ENCODE assay signal across 8 mouse cellular contexts in genomic region chr1:177796193-177796939, GRCm38 (mm10). TPM values are rescaled to one million over a fixed set of nuclear protein-coding genes. Genes with fewer than 3 reads are reported as not detected.
A peak's percentile ranks its signal among the peaks of the same experiment; 100 is the strongest.
DNase-seq lines count a peak whose midpoint lies in the region; ATAC-seq and TF ChIP-seq lines count a peak whose summit lies in the region.

Adss (minus strand) TSS chr1:177796511.

- peak within 1 kb of the TSS; percentile 90 for H3K4me3 ChIP-seq in heart, embryonic 12.5 days
- peak within 1 kb of the TSS; percentile 92 for H3K4me3 ChIP-seq in kidney, postnatal 0 days (replicated peaks; ENCODE audit: low read depth, low read length)
- H3K4me3 ChIP-seq in liver, embryonic 11.5 days (ENCODE audit: low read depth, low read length), result peak within 1 kb of the TSS; percentile 90
- peak within 1 kb of the TSS; percentile 77 for H3K4me3 ChIP-seq in stomach, embryonic 14.5 days (ENCODE audit: low read depth, low read length)

- H3K36me3 ChIP-seq in heart, embryonic 12.5 days, result no peaks in the 10 kb centered on the region
- no peaks in the 10 kb centered on the region for H3K36me3 ChIP-seq in kidney, postnatal 0 days (ENCODE audit: insufficient read depth, low read length)
- no peaks in the 10 kb centered on the region for H3K36me3 ChIP-seq in liver, embryonic 11.5 days (ENCODE audit: control insufficient read depth, insufficient read depth, low read length)
- no peaks in the 10 kb centered on the region for H3K36me3 ChIP-seq in stomach, embryonic 14.5 days (ENCODE audit: control insufficient read depth, insufficient read depth, low read length)

- no peaks in the 10 kb centered on the region for H3K27me3 ChIP-seq in heart, embryonic 12.5 days (replicated peaks)
- no peaks in the 10 kb centered on the region for H3K27me3 ChIP-seq in kidney, postnatal 0 days (ENCODE audit: insufficient read depth, low read length)
- H3K27me3 ChIP-seq in liver, embryonic 11.5 days (replicated peaks; ENCODE audit: control insufficient read depth, insufficient read depth, low read length), result no peaks in the 10 kb centered on the region
- H3K27me3 ChIP-seq in stomach, embryonic 14.5 days (ENCODE audit: control insufficient read depth, insufficient read depth, low read length), result no peaks in the 10 kb centered on the region

- peaks cover 13% of the 10 kb centered on the region for H3K4me1 ChIP-seq in heart, embryonic 12.5 days (replicated peaks)
- peaks cover 4% of the 10 kb centered on the region for H3K4me1 ChIP-seq in kidney, postnatal 0 days (replicated peaks; ENCODE audit: insufficient read depth, low read length)
- H3K4me1 ChIP-seq in liver, embryonic 11.5 days (replicated peaks; ENCODE audit: control insufficient read depth, insufficient read depth, low read length), result peaks cover 16% of the 10 kb centered on the region
- peaks cover 11% of the 10 kb centered on the region; the same call in 1 of the 2 replicates for H3K4me1 ChIP-seq in stomach, embryonic 14.5 days (ENCODE audit: control insufficient read depth, insufficient read depth, low read length)

- ATAC-seq in erythroid progenitor cell, adult 5-6 weeks (replicated peaks; ENCODE audit: low FRiP score, poor library complexity, severe bottlenecking), result peak; percentile 94
- ATAC-seq in heart, embryonic 12.5 days (ENCODE audit: insufficient number of reproducible peaks, low FRiP score), result peak; percentile 100
- ATAC-seq in kidney, postnatal 0 days (replicated peaks; ENCODE audit: low FRiP score, low read depth), result peak; percentile 100
- ATAC-seq in liver, embryonic 11.5 days (replicated peaks; ENCODE audit: low FRiP score), result peak; percentile 99
- ATAC-seq in stomach, embryonic 14.5 days (ENCODE audit: insufficient number of reproducible peaks, insufficient read depth, low FRiP score, low read depth), result peak; percentile 100

- H3K9ac ChIP-seq in heart, embryonic 12.5 days, result peak within 1 kb of the TSS; percentile 94
- peak within 1 kb of the TSS; percentile 89 for H3K9ac ChIP-seq in kidney, postnatal 0 days (ENCODE audit: low read depth, low read length)
- H3K9ac ChIP-seq in liver, embryonic 11.5 days (ENCODE audit: low read depth, low read length), result peak within 1 kb of the TSS; percentile 94
- H3K9ac ChIP-seq in stomach, embryonic 14.5 days (replicated peaks; ENCODE audit: low read depth, low read length), result peak within 1 kb of the TSS; percentile 84

- under 1% methylated on average over 55 of the region's 64 CpGs for WGBS in heart, embryonic 12.5 days
- WGBS in kidney, postnatal 0 days, result 0% methylated on average over 52 of the region's 64 CpGs
- under 1% methylated on average over 49 of the region's 64 CpGs for WGBS in liver, embryonic 11.5 days
- WGBS in stomach, embryonic 14.5 days, result under 1% methylated on average over 63 of the region's 64 CpGs

- peak; percentile 100 for DNase-seq in CD4-positive helper T cell, adult 2 months (ENCODE audit: low read depth, low spot score)
- peak; percentile 91 for DNase-seq in brain, embryonic 18.5 days (ENCODE audit: low read depth, low spot score)
- DNase-seq in kidney, postnatal 0 days (ENCODE audit: low spot score), result peak; percentile 99
- peak; percentile 98 for DNase-seq in liver, embryonic 11.5 days (ENCODE audit: low spot score)
- DNase-seq in naive thymus-derived CD4-positive, alpha-beta T cell, adult 2 months (ENCODE audit: low read depth), result peak; percentile 99

- TF ChIP-seq CTCF in kidney, postnatal 0 days (IDR thresholded peaks at IDR 0.05; ENCODE audit: low read depth), result no peak

- H3K4me2 ChIP-seq in heart, embryonic 12.5 days, result peak within 1 kb of the TSS; percentile 79
- peak within 1 kb of the TSS; percentile 74 for H3K4me2 ChIP-seq in kidney, postnatal 0 days (ENCODE audit: low read length)
- peak within 1 kb of the TSS; percentile 88 for H3K4me2 ChIP-seq in liver, embryonic 11.5 days
- H3K4me2 ChIP-seq in stomach, embryonic 14.5 days (replicated peaks; ENCODE audit: low read depth, low read length), result peak within 1 kb of the TSS; percentile 81

- peak within 1 kb of the TSS; percentile 98 for H3K27ac ChIP-seq in heart, embryonic 12.5 days (ENCODE audit: poor library complexity, severe bottlenecking)
- H3K27ac ChIP-seq in kidney, postnatal 0 days, result peak within 1 kb of the TSS; percentile 98
- H3K27ac ChIP-seq in liver, embryonic 11.5 days (ENCODE audit: low read depth, low read length), result peak within 1 kb of the TSS; percentile 92
- peak within 1 kb of the TSS; percentile 96 for H3K27ac ChIP-seq in stomach, embryonic 14.5 days (ENCODE audit: low read length)

- H3K9me3 ChIP-seq in heart, embryonic 12.5 days (replicated peaks), result no peaks in the 10 kb centered on the region
- H3K9me3 ChIP-seq in kidney, postnatal 0 days (replicated peaks; ENCODE audit: low read length), result no peaks in the 10 kb centered on the region
- no peaks in the 10 kb centered on the region for H3K9me3 ChIP-seq in liver, embryonic 11.5 days (ENCODE audit: control insufficient read depth, low read length)
- no peaks in the 10 kb centered on the region for H3K9me3 ChIP-seq in stomach, embryonic 14.5 days (ENCODE audit: control insufficient read depth, low read depth, low read length)

RNA-seq across cellular contexts. Expression of gene Adss, which starts in this region (rescaled TPM):
- 37.1 and 37.7 TPM in 2 replicates for total RNA-seq in erythroid progenitor cell, adult 5-6 weeks (2015; ENCODE audit: low replicate concordance)
- 40.8 and 44.4 TPM in 2 replicates for total RNA-seq in erythroid progenitor cell, adult 5-6 weeks (2017; ENCODE audit: low replicate concordance)
- 30.6 and 30.8 TPM in 2 replicates for polyA plus RNA-seq in heart, embryonic 12.5 days (2016; fragmentation: Nextera tagmentation; extraction: Ambion mirVana)
- polyA plus RNA-seq in kidney, postnatal 0 days (2015; fragmentation: Nextera tagmentation; extraction: Ambion mirVana), result 51.1 and 53.5 TPM in 2 replicates
- 38.2 and 43.7 TPM in 2 replicates for polyA plus RNA-seq in liver, embryonic 11.5 days (2014; fragmentation: Nextera tagmentation; extraction: Ambion mirVana)
- polyA plus RNA-seq in stomach, embryonic 14.5 days (2014; fragmentation: Nextera tagmentation; extraction: Ambion mirVana), result 57.7 and 58.4 TPM in 2 replicates

Comparison
In these comparisons a context has a peak if more than half of its experiments do, and no peak if none do; other contexts are left out.
1. Peak in every context shown above with its lines: DNase-seq, ATAC-seq, H3K4me3 ChIP-seq and H3K27ac ChIP-seq.